Mouse (Mus musculus) WW6 (cell line): ENCODE results near the gene Nynrin.

Source experiments
- DNase-seq: peaks from one replicate; pipeline ENCODE4 v3.0.0-alpha.2; 2013; ENCODE audit warnings: low read depth, low spot score

The Nynrin gene

DNA sequence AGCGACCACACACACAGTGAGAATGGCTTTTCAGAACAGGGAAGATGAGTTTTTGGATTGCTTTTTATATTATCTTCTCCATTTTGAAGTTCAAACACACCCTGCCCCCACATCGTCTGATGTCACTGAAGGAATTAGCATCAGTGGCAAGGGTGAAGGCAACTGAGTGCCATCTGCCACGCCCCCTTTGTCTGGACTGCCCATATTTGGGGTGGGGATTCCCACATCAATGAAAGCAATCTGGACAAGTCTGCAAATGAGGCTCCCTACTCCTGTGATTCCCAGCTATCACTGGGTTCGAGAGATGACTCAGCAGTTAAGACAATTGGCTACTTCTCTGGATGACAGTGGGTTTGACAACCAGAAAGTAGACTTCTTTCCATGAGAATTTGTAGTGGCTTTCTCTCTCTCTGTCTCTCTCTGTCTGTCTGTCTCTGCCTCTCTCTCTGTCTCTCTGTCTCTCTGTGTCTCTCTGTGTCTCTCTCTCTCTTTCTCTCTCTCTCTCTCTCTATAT, 12.9 kb upstream of the Nynrin start:
- DNase-seq, result no peak

DNA sequence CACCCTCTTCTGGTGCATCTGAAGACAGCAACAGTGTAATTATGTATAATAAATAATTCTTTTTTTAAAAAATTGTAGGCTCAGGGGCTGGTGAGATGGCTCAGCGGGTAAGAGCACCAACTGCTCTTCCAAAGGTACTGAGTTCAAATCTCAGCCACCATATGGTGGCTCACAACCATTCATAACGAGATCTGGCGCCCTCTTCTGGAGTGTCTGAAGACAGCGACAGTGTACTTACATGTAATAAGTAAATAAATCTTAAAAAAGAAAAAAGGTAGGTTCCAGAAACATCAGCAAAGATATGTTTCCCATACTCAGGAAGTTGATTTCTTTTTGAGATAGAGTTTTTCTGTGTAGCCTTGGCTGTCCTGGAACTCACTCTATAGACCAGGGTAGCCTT, 11.0 kb upstream of the Nynrin start:
- no peak for DNase-seq

DNA sequence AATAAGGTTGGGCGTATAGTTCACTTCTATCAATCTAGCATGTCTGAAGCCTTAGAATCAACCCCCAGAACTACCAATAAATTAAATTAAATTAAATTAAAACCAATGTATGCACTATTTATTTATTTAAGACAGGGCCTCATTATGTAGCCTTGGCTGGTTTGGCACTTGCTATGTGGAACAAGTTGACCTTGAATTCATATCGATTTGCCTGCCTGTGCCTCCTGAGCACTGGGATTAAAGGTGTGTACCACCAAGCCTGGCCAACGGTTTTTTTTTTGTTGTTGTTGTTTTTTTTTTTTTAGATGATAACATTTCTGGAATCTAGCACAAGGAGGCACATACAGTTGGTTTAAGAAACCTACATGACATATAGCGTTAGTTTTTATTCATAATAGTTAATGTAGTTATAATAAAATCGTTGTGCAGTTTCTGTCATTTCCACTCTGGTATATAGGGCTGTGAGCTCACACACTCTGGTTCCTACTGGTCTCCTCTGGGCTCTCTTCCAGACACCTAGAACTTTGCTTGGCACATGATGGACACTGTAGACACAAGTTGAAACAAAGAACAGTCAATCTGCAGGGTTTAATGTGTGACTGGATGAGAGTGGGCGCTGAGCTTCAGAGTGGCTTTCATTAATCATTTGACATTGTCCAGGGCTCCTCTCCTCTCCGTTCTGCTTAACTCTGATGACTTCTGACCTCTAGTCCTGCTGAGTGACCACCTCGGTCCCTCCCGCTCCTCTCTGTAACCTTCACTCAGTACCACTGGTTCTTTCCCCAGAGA, 8.1 kb upstream of the Nynrin start:
- no peak for DNase-seq

DNA sequence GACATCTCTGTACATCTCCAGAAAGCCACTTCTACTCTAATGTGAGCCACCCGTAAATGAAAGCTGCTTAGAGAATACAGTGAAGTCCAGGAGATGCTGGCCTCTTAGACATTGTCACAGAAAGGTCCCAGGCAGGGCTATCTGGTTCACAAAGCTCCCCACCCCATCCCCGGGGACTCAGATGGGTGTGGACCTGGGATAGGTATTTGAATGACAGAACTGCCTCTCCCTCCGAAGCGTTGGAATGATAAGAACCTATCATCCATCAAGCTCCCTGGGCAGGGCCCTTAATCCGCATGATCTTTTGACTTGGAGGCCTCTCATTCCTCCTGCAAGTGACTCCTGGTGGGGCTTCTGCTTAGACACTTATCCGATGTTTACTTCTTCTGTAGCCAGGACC, 2.9 kb upstream of the Nynrin start:
- no peak for DNase-seq

GRCm38 (mm10) chr14:55852646-55853551, 911 bp upstream of the Nynrin start:
- DNase-seq, result no peak

DNA sequence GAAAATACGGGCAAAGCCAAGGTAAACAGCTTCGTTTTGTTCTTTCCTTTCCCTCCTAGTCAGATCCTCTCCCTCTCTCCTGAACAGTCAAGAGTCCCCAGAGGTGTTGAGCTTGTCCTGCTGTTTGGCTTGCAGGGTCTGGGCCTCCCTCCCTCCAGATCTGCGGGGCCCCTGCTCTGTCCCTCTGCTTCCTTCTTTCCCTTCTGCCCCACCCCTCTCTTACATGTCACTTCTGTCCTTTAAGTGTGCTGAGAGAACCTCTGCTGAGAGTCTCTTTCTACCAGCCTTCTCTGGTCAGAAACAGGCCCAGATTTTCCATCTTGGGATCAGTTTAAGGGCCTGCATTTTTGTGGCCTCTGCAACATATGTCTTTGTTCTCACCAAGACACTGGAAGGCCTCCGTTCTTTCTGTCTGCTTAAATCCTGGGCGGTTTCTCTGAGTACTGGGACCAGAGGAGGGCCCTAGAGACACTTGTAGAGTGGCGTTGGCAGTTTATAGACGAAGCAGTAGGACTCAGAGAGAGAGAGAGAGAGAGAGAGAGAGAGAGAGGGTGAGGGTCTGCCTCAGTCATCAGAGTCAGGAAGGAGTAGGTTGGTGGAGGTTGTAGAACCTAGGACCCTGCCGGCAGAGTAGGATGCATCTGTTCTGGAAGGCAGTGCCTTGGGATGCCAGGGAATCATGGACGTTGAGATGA, 743 bp downstream of the Nynrin start:
- no peak for DNase-seq

DNA sequence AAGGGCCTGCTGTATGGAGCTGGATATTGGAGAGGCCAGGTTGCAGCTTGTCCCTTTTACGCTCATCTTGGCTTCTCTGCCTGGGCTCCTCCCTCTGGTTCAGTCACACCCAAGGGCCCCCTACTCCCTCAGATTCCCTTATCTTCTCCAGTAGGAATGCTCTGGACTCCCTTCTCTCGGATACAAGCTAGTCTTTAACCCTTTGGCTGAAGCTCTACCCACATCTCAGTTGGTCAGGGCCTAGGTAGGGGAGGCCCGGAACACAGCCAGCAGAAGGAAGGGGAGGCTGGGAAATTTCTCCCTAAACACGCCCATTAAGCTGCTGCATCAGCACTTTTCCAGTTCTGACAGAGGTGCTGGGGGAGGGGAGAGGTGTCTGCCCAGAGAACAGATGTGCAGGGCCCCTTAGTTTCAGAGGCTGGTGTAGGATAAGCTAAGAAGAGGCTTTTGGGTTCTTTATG, 1.3 kb downstream of the Nynrin start:
- DNase-seq, result no peak

GRCm38 (mm10) chr14:55857588-55857987, 3.8 kb downstream of the Nynrin start:
- DNase-seq, result no peak

- no peak for DNase-seq
Measured at GRCm38 (mm10) chr14:55862186-55862585, 8.4 kb downstream of the Nynrin start.

GRCm38 (mm10) chr14:55862970-55863369, 9.2 kb downstream of the Nynrin start:
- DNase-seq, result no peak

DNA sequence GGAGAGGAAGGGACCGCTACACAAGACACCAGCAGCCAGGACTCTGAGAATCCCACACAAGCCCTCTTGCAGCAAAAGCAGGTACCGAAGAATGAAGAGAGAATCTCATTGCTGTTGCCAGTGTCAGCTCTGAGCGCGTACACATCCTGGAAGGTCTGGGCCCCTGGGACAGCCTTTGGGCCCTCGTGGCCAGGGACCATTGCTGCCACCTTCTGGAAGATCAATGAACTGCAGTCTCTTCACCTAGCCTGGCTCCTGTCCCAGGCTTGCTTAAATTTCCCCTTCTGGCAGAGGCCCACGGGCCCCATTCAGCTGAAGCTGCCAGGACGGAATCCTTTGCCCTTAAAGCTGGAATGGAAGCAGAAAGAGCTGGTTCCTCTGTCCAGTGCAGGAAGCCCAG, 10.0 kb downstream of the Nynrin start:
- DNase-seq, result peak; percentile 67

- DNase-seq, result no peak
Measured at GRCm38 (mm10) chr14:55866962-55867361, 13.2 kb downstream of the Nynrin start.

GRCm38 (mm10) chr14:55868230-55869026, 14.6 kb downstream of the Nynrin start:
- no peak for DNase-seq

DNA sequence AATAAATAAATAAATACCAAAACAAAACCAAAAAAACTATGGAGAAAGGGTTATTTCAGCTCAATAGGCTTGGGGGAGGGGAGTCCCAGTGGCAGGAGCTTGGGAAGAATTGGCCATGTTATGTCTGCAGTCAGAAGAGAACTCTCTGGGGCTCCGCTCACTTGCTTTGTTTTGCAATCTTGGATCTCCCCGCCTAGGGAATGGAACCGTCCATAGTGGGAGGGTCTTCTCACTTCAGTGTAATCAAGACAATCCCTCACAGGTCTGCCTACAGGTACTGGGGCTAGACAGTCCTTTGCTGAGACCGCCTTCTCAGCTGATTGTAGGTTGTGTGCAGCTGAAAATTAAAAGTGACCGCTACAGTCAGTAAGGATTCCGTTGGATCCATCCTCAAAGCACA, 15.7 kb downstream of the Nynrin start:
- no peak for DNase-seq

DNA sequence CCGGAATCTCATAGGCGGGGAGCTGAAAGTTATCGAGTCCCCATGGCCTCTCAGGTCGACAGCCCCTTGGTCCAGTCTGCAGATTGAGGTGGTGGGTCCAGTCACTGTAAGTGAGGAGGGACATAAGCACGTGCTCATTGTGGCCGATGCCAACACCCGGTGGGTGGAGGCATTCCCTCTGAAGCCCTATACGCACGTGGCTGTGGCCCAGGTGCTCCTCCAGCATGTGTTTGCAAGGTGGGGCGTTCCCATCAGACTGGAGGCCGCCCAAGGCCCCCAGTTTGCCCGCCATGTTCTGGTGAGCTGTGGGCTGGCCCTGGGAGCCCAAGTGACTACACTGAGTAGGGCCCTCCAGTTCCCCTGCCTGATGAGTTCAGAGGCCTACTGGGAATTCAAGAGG, 18.2 kb downstream of the Nynrin start:
- no peak for DNase-seq

GRCm38 (mm10) chr14:55872551-55872950, 18.7 kb downstream of the Nynrin start:
- DNase-seq, result no peak

DNA sequence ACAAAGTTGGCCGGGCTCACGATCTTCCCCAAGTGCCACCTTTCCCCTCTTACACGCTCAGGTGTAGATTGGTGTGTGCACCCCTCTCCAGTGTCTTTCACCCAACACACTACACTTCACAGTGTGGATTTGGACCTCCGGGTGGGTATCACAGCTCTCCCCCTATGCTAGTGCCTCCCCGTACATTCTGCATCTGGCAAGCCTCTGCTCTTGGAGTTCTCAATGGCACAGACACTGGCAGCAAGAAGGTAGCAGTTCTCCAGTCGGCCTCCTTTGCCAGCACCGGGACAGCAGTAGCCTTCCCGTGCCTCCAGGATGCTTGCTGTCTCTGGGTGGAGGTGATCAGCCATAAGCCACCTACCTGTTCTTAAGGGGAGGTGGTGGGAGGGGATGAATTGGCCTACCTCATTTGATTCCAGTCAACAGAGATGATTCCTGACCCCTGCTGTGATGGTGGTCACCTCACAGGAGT, 19.5 kb downstream of the Nynrin start:
- no peak for DNase-seq

DNA sequence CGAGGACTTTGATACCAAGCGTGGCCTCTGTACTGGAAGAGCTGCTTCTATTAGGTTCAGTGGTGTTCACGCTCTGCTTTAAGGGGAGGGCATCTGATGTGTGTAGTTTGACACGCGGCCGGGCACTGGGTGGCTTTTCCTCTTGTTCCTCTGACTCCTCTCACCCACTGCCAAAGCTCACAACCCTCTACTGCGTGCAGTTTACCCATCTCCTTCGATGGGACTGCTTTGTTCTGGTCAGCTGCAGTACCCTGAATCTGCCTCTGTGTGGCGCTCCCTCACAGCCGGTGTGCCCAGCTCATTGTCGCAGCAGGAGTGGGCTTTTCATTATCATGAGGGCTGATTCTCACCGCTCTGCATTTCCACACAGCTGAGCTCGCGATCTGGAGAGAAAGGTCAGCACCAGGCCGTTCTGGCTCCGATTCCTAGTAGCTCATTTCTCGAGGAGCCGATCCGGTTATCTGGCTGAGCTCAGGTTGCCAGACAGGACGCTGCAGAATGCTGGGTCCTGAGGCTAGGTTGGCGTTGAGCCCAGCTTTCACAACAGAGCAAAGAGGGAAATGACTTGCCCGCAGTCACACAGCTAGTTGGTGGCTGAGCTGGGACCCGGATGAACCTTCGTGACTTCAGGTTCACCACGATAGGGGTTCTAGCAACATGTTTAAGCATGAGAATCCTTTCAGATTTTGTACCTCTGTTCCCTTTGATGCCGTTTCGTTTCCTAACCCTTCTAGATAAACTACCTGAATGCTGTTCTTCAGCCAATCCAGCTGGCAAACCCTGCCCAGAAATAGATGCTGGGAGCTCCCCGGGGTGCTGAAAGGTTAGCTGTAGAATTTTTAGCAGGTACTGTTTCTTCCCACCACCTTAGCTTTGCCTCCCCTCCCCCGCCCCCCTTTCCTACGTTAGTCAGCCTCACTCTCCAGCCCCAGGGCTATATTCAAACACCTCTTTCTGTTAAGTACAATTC, 20.2 kb downstream of the Nynrin start:
- no peak for DNase-seq

- no peak for DNase-seq
Measured at GRCm38 (mm10) chr14:55877469-55878315, 23.9 kb downstream of the Nynrin start.
